Mouse (Mus musculus): ENCODE measurements around the gene Tmem44. TPM values are rescaled to one million over a fixed set of nuclear protein-coding genes. Genes with fewer than 3 reads are reported as not detected.
A peak's percentile ranks its signal among the peaks of the same experiment; 100 is the strongest.

Gene Tmem44
- polyA plus RNA-seq, 2 experiments: 16.9 to 39.4 TPM

DNA sequence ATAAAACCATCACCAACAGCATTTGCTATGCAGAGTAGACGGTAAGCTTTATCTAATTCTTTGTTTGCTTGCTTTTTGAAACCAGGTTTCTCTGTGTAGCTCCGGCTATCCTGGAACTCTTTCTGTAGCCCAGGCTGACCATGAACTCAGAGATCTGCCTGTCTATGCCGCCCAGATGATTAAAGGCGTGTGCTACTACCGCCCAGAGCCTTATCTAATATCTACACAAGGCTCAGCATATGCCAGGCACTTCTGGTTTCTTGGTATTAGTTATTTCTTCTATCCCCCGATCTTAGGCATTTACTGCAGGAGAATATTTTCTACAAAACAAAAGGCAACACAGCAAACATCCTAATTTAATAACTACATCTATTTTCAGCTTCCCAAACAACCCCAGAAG lies 15.0 kb upstream of the Tmem44 start:
- DNase-seq (ENCODE audit: low spot score) (no peak), ATAC-seq (ENCODE audit: low FRiP score, low read depth) (no peak)
- Histone ChIP-seq H3K27me3 (ENCODE audit: control insufficient read depth, insufficient read depth, low read length) (no peaks in the 10 kb centered on the region), H3K4me2 (replicated peaks; ENCODE audit: low read depth, low read length, severe bottlenecking) (no peak overlapping the region), H3K9ac (ENCODE audit: low read depth, low read length, severe bottlenecking) (no peak overlapping the region), H3K27ac (replicated peaks; ENCODE audit: low read depth, low read length) (no peak overlapping the region), H3K4me1 (ENCODE audit: control insufficient read depth, insufficient read depth, low read length) (no peaks in the 10 kb centered on the region), H3K9me3 (ENCODE audit: control insufficient read depth, low read length) (no peaks in the 10 kb centered on the region), H3K4me3 (replicated peaks; ENCODE audit: low read length) (no peak overlapping the region), H3K36me3 (ENCODE audit: control insufficient read depth, insufficient read depth, low read length) (peaks cover 99% of the 10 kb centered on the region)
- no peak for TF ChIP-seq POLR2A (IDR thresholded peaks at IDR 0.05; ENCODE audit: borderline replicate concordance, extremely low read depth, insufficient read depth, insufficient read length)
- 95% methylated on average over 6 of the region's 6 CpGs for WGBS

GRCm38 (mm10) chr16:30560601-30561000 lies 10.0 kb upstream of the Tmem44 start:
- H3K4me1 ChIP-seq (ENCODE audit: control insufficient read depth, insufficient read depth, low read length): no peaks in the 10 kb centered on the region
- TF ChIP-seq POLR2A (IDR thresholded peaks at IDR 0.05; ENCODE audit: borderline replicate concordance, extremely low read depth, insufficient read depth, insufficient read length): no peak
- no peak overlapping the region for H3K4me2 ChIP-seq (replicated peaks; ENCODE audit: low read depth, low read length, severe bottlenecking)
- peaks cover 80% of the 10 kb centered on the region for H3K36me3 ChIP-seq (ENCODE audit: control insufficient read depth, insufficient read depth, low read length)
- H3K9ac ChIP-seq (ENCODE audit: low read depth, low read length, severe bottlenecking): no peak overlapping the region
- H3K27me3 ChIP-seq (ENCODE audit: control insufficient read depth, insufficient read depth, low read length): no peaks in the 10 kb centered on the region
- H3K9me3 ChIP-seq (ENCODE audit: control insufficient read depth, low read length): peaks cover 9% of the 10 kb centered on the region; the same call in 1 of the 2 replicates
- no peak overlapping the region for H3K4me3 ChIP-seq (replicated peaks; ENCODE audit: low read length)
- H3K27ac ChIP-seq (replicated peaks; ENCODE audit: low read depth, low read length): no peak overlapping the region
- DNase-seq (ENCODE audit: low spot score) (no peak), ATAC-seq (ENCODE audit: low FRiP score, low read depth) (no peak)
- WGBS: 97% methylated on average over 4 of the region's 4 CpGs

DNA sequence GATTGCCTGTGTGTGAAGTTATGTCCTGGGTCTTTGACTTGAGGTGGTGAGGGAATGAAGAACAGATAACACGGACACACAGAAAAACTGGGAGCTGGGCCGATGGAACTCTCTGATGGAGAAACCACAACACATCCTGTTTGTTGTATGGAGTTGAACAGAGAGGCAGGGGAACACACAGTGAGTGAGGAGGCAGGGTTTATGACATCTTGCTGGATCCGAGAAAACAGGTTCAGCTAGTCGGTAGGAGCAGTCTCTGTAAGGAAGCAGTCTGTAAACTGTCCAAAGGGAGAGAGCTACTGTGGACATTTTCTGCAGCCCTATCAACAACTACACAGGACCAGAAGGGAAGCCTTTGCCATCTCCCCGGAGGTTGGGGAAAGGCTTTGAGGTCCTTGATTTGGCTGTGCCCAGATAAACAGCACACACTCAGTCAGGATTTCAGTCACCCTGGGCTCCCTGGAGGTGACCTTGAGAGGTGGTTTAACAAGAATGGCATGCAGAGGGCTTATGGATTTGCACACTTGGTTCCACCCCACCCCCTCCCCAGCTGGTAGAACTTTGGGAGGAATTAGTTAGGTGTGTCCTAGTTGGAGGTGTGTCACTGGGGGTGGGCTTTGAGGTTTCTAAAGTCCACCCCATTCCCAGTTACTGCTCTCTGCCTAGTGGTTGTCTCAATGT lies 8.8 kb upstream of the Tmem44 start:
- Histone ChIP-seq H3K36me3 (ENCODE audit: control insufficient read depth, insufficient read depth, low read length) (peaks cover 69% of the 10 kb centered on the region), H3K4me2 (replicated peaks; ENCODE audit: low read depth, low read length, severe bottlenecking) (no peak overlapping the region), H3K4me1 (ENCODE audit: control insufficient read depth, insufficient read depth, low read length) (no peaks in the 10 kb centered on the region), H3K9ac (ENCODE audit: low read depth, low read length, severe bottlenecking) (no peak overlapping the region), H3K9me3 (ENCODE audit: control insufficient read depth, low read length) (peaks cover 18% of the 10 kb centered on the region), H3K27ac (replicated peaks; ENCODE audit: low read depth, low read length) (no peak overlapping the region), H3K4me3 (replicated peaks; ENCODE audit: low read length) (no peak overlapping the region), H3K27me3 (ENCODE audit: control insufficient read depth, insufficient read depth, low read length) (no peaks in the 10 kb centered on the region)
- no peak for TF ChIP-seq POLR2A (IDR thresholded peaks at IDR 0.05; ENCODE audit: borderline replicate concordance, extremely low read depth, insufficient read depth, insufficient read length)
- WGBS: 90% methylated on average over 5 of the region's 5 CpGs
- no peak for ATAC-seq (ENCODE audit: low FRiP score, low read depth)
- DNase-seq (ENCODE audit: low spot score): no peak

DNA sequence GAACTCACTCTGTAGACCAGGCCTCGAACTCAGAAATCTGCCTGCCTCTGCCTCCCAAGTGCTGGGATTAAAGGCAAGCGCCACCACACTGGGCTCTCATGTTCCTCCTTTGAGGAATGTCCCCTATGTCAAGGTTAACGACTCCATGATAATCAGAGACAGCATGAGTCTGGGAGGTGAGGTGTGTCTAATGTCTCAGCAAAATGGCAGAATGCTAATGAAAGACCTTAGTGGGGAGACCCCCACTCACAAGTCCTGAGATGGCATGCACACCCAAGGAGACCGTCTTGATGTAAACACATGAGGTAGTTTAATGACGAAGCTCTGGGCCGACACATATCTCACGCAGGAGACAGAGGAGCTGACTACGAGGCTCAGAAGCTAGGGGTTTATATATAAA lies 3.5 kb upstream of the Tmem44 start:
- peaks cover 12% of the 10 kb centered on the region; the same call in 1 of the 2 replicates for H3K4me1 ChIP-seq (ENCODE audit: control insufficient read depth, insufficient read depth, low read length)
- H3K4me3 ChIP-seq (replicated peaks; ENCODE audit: low read length): no peak overlapping the region
- H3K9ac ChIP-seq (ENCODE audit: low read depth, low read length, severe bottlenecking): no peak overlapping the region
- H3K9me3 ChIP-seq (ENCODE audit: control insufficient read depth, low read length): peaks cover 21% of the 10 kb centered on the region
- TF ChIP-seq POLR2A (IDR thresholded peaks at IDR 0.05; ENCODE audit: borderline replicate concordance, extremely low read depth, insufficient read depth, insufficient read length): no peak
- no peaks in the 10 kb centered on the region for H3K27me3 ChIP-seq (ENCODE audit: control insufficient read depth, insufficient read depth, low read length)
- DNase-seq (ENCODE audit: low spot score) (no peak), ATAC-seq (ENCODE audit: low FRiP score, low read depth) (no peak)
- H3K36me3 ChIP-seq (ENCODE audit: control insufficient read depth, insufficient read depth, low read length): peaks cover 16% of the 10 kb centered on the region
- WGBS: 94% methylated on average over 8 of the region's 8 CpGs
- no peak overlapping the region for H3K27ac ChIP-seq (replicated peaks; ENCODE audit: low read depth, low read length)
- no peak overlapping the region for H3K4me2 ChIP-seq (replicated peaks; ENCODE audit: low read depth, low read length, severe bottlenecking)

- Histone ChIP-seq H3K27ac (replicated peaks; ENCODE audit: low read depth, low read length) (peak overlapping the region; percentile 73), H3K4me1 (ENCODE audit: control insufficient read depth, insufficient read depth, low read length) (peaks cover 12% of the 10 kb centered on the region; the same call in 1 of the 2 replicates), H3K9ac (ENCODE audit: low read depth, low read length, severe bottlenecking) (no peak overlapping the region; the same call in 1 of the 2 replicates), H3K36me3 (ENCODE audit: control insufficient read depth, insufficient read depth, low read length) (peaks cover 8% of the 10 kb centered on the region; the same call in 1 of the 2 replicates), H3K4me3 (replicated peaks; ENCODE audit: low read length) (no peak overlapping the region), H3K9me3 (ENCODE audit: control insufficient read depth, low read length) (peaks cover 21% of the 10 kb centered on the region), H3K4me2 (replicated peaks; ENCODE audit: low read depth, low read length, severe bottlenecking) (no peak overlapping the region), H3K27me3 (ENCODE audit: control insufficient read depth, insufficient read depth, low read length) (no peaks in the 10 kb centered on the region)
- ATAC-seq (ENCODE audit: low FRiP score, low read depth) (no peak), DNase-seq (ENCODE audit: low spot score) (peak; percentile 64)
- TF ChIP-seq POLR2A (IDR thresholded peaks at IDR 0.05; ENCODE audit: borderline replicate concordance, extremely low read depth, insufficient read depth, insufficient read length): no peak
- 41% methylated on average over 11 of the region's 11 CpGs for WGBS
Measured at GRCm38 (mm10) chr16:30552621-30553338, 2.1 kb upstream of the Tmem44 start.
